Mouse (Mus musculus) heart, adult 11 months (tissue): Measurements from ENCODE around the gene Gm1553.

ENCODE experiments used
- DNase-seq: peaks from one replicate; pipeline ENCODE4 v3.0.0; 2022

The Gm1553 gene

GRCm38 (mm10) chr10:82492518-82492917, at the start of gene Gm1553:
Gene Gm1553 (minus strand): TSS chr10:82492618.
- no peak for DNase-seq
